Mouse (Mus musculus) hindbrain, embryonic 11.5 days (tissue): ENCODE measurements around the gene Eif2d. TPM values are rescaled to one million over a fixed set of nuclear protein-coding genes. Genes with fewer than 3 reads are reported as not detected.

Experiments used
- ATAC-seq: fragments of 200-750 bp; cut with Nextera tagmentation; 2 replicates; pipeline ENCODE4 v1.8.0; 2017; ENCODE audit warnings: mild to moderate bottlenecking, moderate TSS enrichment, moderate library complexity; ENCODE audit not compliant: low FRiP score
- DNase-seq: peaks from one replicate; pipeline ENCODE4 v3.0.0-alpha.2; 2015; ENCODE audit warnings: low spot score
- H3K27ac ChIP-seq: fragments of 300-500 bp; sonication (generic); 2 replicates; pipeline ENCODE4 v1.5.1; 2014; ENCODE audit warnings: mild to moderate bottlenecking, low read depth, low read length
- H3K27me3 ChIP-seq: fragments of 300-500 bp; sonication (generic); 2 replicates; pipeline ENCODE4 v1.6.1; 2014; ENCODE audit warnings: mild to moderate bottlenecking, low read length, moderate library complexity, mixed read lengths; ENCODE audit not compliant: control insufficient read depth, insufficient read depth
- H3K36me3 ChIP-seq: fragments of 300-500 bp; sonication (generic); 2 replicates; pipeline ENCODE4 v1.6.1; 2014; ENCODE audit warnings: mild to moderate bottlenecking, low read length, moderate library complexity, mixed read lengths; ENCODE audit not compliant: control insufficient read depth, insufficient read depth
- H3K4me1 ChIP-seq: fragments of 300-500 bp; sonication (generic); replicated peaks from 2 replicates; pipeline ENCODE4 v1.6.1; 2014; ENCODE audit warnings: low read length, mixed read lengths; ENCODE audit not compliant: control insufficient read depth, insufficient read depth
- H3K4me2 ChIP-seq: fragments of 300-500 bp; sonication (generic); replicated peaks from 2 replicates; pipeline ENCODE4 v1.6.1; 2014; ENCODE audit warnings: mild to moderate bottlenecking, low read depth, low read length
- H3K4me3 ChIP-seq: fragments of 300-500 bp; sonication (generic); 2 replicates; pipeline ENCODE4 v1.5.1; 2014; ENCODE audit warnings: low read depth, low read length
- H3K9ac ChIP-seq: fragments of 300-500 bp; sonication (generic); 2 replicates; pipeline ENCODE4 v1.6.1; 2014; ENCODE audit warnings: low read depth, low read length
- H3K9me3 ChIP-seq: fragments of 300-500 bp; sonication (generic); 2 replicates; pipeline ENCODE4 v1.6.1; 2016; ENCODE audit warnings: low read length; ENCODE audit not compliant: control insufficient read depth
- WGBS: fragments of 180-500 bp; shearing (Covaris S2); extraction: QIAGEN DNeasy Blood & Tissue Kit; methylation state at CpG from one replicate; pipeline ENCODE4 v1.1.7; 2014; 5-methylcytosine and 5-hydroxymethylcytosine counted together
- polyA plus RNA-seq: library from polyadenylated mRNA; unstranded; fragments of >200 nt; fragmentation: Nextera tagmentation; extraction: Ambion mirVana; gene quantifications from 2 replicates; pipeline ENCODE4 v1.2.1, GENCODE M21; 2014

The Eif2d gene
- polyA plus RNA-seq, 1 experiment from 2014 or later, result 53.3 TPM

DNA sequence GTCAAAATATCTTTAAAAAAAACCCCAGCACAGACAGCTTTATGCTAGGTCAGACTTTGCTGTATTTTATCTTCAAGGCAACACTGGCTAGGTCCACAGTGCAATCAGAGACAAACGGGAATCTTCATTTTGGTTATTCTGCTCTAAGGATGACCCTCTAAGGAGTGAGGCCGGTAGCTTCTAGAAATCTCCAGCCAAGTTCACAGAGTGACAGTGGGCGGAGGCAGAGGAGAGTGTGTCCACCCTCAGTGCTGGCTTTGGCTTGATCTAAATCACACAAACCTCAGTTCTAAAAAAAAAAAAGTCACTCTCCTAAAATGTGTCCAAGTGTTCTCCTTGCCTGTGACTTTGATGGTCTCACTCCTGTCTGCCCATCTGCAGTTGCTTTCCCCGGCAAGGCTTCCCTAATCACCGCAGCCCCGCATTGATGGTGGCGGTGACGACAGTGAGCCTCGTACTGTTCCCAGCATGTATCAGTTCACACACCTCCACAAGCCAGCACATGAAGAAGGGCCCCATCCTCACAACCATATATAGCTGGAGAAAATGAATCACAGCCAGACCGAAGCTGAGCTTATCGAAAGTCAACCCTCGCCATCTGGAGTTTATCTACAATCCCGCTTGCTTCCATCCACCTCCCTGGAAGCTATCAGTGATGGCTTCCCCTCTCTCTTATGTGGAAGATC lies 33.0 kb downstream of the Eif2d start:
- Histone ChIP-seq H3K27me3 (no peaks in the 10 kb centered on the region), H3K9me3 (no peaks in the 10 kb centered on the region), H3K4me1 (no peaks in the 10 kb centered on the region), H3K9ac (no peak overlapping the region), H3K4me3 (no peak overlapping the region), H3K27ac (no peak overlapping the region), H3K36me3 (no peaks in the 10 kb centered on the region), H3K4me2 (no peak overlapping the region)
- ATAC-seq (no peak), DNase-seq (no peak)
- 91% methylated on average over 13 of the region's 13 CpGs for WGBS

DNA sequence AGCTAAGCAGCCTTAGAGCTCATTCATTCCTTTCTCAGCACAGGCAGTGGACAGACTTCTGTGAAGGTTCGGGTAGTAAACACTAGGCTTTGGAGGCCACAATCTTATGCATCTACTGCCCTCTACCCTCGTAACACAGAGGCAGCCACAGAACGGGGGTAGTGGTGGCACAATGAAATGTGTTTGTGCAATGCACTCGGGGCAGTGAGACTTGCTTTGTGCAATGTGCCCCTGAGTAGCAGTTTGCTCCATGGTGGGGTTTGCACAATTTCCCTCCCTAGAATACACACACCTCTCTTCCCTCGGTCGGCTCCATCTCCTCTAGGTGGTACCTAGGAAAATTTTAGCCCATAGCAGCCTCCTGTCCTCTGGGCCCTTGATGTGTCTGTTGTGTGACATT lies 34.0 kb downstream of the Eif2d start:
- Histone ChIP-seq H3K36me3 (no peaks in the 10 kb centered on the region), H3K4me1 (no peaks in the 10 kb centered on the region), H3K27ac (no peak overlapping the region), H3K4me2 (no peak overlapping the region), H3K9me3 (no peaks in the 10 kb centered on the region), H3K27me3 (no peaks in the 10 kb centered on the region), H3K9ac (no peak overlapping the region), H3K4me3 (no peak overlapping the region)
- no peak for ATAC-seq
- 81% methylated on average over 6 of the region's 6 CpGs for WGBS
- DNase-seq, result no peak

DNA sequence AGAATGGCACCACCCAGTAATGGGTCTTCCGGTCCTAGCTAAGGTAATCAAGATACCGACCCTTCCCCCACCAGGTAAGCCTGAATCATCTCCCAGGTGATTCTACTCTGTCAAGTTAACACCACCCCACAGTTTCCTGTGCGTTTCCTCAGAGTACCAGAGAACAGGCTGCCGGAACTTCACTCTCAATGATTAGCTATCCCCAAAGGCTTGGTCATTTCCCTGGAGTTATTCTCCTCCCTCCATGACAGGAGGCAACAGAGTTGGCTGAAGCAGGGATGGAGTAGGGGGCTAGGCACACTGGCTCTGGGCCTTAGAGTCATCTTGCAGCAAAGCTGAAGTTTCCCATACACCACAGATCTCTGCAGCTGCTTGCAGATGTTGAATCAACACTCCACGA lies 34.9 kb downstream of the Eif2d start:
- no peak overlapping the region for H3K4me3 ChIP-seq
- no peak for ATAC-seq
- no peak for DNase-seq
- H3K27ac ChIP-seq, result no peak overlapping the region
- no peaks in the 10 kb centered on the region for H3K9me3 ChIP-seq
- no peak overlapping the region for H3K9ac ChIP-seq
- WGBS, result 92% methylated on average over 5 of the region's 5 CpGs
- no peaks in the 10 kb centered on the region for H3K36me3 ChIP-seq
- H3K4me1 ChIP-seq, result no peaks in the 10 kb centered on the region
- H3K27me3 ChIP-seq, result no peaks in the 10 kb centered on the region
- H3K4me2 ChIP-seq, result no peak overlapping the region

DNA sequence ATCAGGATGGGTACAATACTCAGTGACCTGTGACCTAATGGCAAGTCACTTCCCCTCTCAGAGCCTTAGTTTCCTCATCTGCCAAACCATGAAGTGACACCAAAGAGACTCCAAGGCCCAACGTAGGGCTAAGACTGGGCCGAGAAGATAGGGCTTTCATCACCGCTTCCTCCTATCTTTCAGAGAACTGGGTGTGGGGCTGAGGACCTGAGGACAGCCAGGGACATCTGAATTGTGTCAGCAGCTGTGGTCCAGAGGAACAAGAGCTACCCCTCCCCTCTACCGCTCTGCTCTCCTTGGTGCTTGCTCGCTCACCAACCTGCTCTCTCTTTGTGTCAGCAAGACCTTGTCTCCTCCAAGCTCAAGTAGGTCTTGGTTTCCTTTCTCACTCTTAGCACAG lies 35.7 kb downstream of the Eif2d start:
- no peak for DNase-seq
- Histone ChIP-seq H3K4me2 (no peak overlapping the region), H3K36me3 (no peaks in the 10 kb centered on the region), H3K27ac (no peak overlapping the region), H3K9me3 (no peaks in the 10 kb centered on the region), H3K27me3 (no peaks in the 10 kb centered on the region), H3K4me1 (no peaks in the 10 kb centered on the region), H3K9ac (no peak overlapping the region), H3K4me3 (no peak overlapping the region)
- ATAC-seq, result no peak
- 92% methylated on average over 5 of the region's 5 CpGs for WGBS

DNA sequence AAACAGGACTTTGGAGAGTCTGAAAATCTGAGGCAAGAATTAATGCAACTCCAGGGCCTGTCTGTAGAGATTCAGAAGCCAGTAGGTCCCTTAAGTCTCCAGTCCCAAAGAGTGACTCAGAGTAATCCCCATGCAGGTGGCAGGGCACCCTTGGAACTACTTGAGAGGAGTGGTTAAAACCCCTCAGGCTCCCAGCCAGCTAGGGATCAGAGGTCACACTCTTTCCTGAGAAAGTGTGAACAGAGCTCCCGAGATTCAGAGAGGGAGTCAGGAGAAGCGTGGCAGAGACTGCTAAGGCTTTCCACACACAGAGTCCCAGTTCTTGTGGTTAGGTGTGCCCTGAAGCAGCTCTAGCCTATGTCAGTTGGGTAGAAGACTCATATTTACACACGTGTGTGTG lies 40.8 kb downstream of the Eif2d start:
- Histone ChIP-seq H3K4me3 (no peak overlapping the region), H3K9me3 (no peaks in the 10 kb centered on the region), H3K4me1 (no peaks in the 10 kb centered on the region), H3K27ac (no peak overlapping the region), H3K36me3 (no peaks in the 10 kb centered on the region), H3K4me2 (no peak overlapping the region), H3K9ac (no peak overlapping the region), H3K27me3 (no peaks in the 10 kb centered on the region)
- ATAC-seq (no peak), DNase-seq (no peak)
- 65% methylated on average over 3 of the region's 3 CpGs for whole genome bisulfite sequencing

DNA sequence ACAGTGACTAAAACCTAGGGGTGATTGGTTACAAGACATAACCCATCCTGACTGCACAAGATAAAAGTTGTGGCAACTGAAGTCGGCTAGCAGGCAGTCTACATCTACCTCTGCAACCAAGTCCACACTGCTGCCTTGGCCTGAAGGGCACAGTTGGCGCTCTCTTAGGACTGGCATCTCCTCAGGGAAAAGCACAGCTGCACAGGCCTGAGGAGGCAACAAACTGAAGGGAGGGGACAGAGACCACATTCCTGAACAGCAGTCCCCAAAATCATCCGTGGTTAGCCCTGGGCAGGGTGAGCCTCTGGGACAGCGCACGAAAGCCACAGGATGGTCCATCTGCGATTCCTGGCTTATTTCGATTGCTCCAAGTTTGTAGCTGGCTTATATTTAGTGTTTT lies 42.7 kb downstream of the Eif2d start:
- WGBS, result 87% methylated on average over 7 of the region's 7 CpGs
- ATAC-seq, result no peak

DNA sequence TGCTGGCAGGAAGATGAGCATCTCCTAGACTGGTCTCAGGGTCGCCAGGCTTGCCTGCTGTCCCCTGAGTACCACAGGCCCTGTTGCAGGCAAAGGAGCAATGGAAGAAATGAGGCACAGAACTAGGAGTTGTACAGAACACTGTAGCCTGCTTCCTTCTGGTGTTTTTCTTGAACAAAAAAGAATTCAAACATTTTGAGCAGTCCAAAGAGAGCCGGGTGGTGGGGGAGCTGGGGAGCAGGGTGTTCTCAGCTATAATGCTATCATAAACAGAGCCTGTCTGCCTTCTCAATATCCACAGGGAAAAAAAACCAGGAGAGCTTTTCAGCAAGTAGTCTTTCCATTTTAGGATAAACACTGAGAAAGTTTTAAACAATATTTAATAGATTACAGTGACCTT lies 43.1 kb downstream of the Eif2d start:
- Histone ChIP-seq H3K9ac (no peak overlapping the region), H3K27me3 (no peaks in the 10 kb centered on the region), H3K27ac (no peak overlapping the region), H3K4me2 (no peak overlapping the region), H3K36me3 (no peaks in the 10 kb centered on the region), H3K4me1 (no peaks in the 10 kb centered on the region), H3K9me3 (no peaks in the 10 kb centered on the region), H3K4me3 (no peak overlapping the region)
- DNase-seq, result no peak
- ATAC-seq, result no peak
- WGBS, result 61% methylated on average over 2 of the region's 2 CpGs

More for the DNA sequence above, 42.7 kb downstream of the Eif2d start:
- Histone ChIP-seq H3K9me3 (no peaks in the 10 kb centered on the region), H3K36me3 (no peaks in the 10 kb centered on the region), H3K4me1 (no peaks in the 10 kb centered on the region), H3K9ac (no peak overlapping the region), H3K4me3 (no peak overlapping the region), H3K27ac (no peak overlapping the region), H3K27me3 (no peaks in the 10 kb centered on the region), H3K4me2 (no peak overlapping the region)
- no peak for DNase-seq

DNA sequence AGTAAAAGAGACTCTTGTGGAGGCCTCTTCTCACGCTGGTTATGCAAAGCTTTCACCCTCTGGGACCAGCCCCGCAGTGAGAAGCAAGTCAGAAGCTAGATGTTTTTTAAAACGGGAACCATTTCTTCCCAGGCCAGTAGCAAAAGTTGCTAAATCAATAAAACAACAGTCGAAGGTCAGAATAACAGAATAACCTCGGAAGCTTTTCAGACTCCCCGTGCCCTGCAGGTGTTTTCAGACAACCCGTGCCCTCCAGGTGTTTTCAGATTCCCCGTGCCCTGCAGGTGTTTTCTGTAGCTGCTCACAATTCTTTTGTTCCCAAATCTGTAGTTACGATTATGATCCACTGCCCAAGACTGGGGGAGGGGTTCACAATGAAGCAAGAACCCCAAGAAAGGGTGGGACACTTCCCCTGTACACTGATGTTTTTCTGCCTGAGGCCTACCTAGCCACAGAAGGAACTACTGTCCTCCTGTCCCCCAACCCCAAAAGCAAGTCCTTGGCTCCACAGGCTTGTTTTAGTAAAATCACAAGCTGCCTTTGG lies 45.5 kb downstream of the Eif2d start:
- Histone ChIP-seq H3K9me3 (no peaks in the 10 kb centered on the region), H3K36me3 (no peaks in the 10 kb centered on the region), H3K4me3 (no peak overlapping the region), H3K27ac (no peak overlapping the region), H3K4me1 (no peaks in the 10 kb centered on the region), H3K4me2 (no peak overlapping the region), H3K27me3 (no peaks in the 10 kb centered on the region), H3K9ac (no peak overlapping the region)
- DNase-seq (no peak), ATAC-seq (no peak)
- 77% methylated on average over 9 of the region's 9 CpGs for WGBS

DNA sequence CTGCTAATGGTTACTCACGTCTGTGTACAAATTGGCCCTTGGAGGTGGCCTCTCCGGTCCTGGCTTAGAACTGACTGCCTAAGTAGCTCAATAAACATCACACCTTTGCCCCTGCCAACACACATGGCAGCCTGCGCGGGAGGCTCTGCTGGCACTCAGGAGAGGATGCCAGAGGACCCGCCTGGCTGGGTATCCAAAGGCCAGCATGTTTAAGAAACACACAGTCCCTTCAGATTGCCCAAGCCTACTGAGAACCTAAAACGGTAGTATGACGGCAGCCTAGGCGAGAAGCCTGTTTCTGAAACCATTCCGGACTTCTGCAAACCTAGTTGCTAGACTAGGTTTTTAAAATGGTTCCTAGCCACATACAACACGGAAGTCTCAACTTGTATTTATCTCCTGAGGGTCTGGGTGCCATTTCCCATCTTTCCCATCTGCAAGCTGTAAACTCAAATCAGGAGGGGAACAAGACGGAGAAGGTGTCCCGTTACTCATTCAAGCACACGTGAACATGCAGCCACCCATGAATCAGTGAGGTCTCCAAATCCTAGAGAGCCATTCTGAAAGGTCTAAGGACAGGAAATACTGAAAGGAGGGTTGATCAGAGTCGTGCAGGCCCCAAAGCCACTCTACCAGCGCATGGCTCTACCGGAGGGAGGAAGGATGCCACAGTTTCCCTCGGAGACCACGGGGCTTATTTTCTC lies 46.3 kb downstream of the Eif2d start:
- H3K9me3 ChIP-seq, result no peaks in the 10 kb centered on the region
- no peak overlapping the region for H3K4me2 ChIP-seq
- WGBS, result 89% methylated on average over 18 of the region's 18 CpGs
- no peak overlapping the region for H3K27ac ChIP-seq
- DNase-seq (no peak), ATAC-seq (no peak)
- H3K36me3 ChIP-seq, result no peaks in the 10 kb centered on the region
- H3K4me3 ChIP-seq, result no peak overlapping the region
- no peak overlapping the region for H3K9ac ChIP-seq
- no peaks in the 10 kb centered on the region for H3K4me1 ChIP-seq
- H3K27me3 ChIP-seq, result no peaks in the 10 kb centered on the region
